Mouse (Mus musculus) ovary, adult 2 months (tissue): ENCODE measurements around the gene Olfr1045. TPM values are rescaled to one million over a fixed set of nuclear protein-coding genes. Genes with fewer than 3 reads are reported as not detected.

Experiments used
- polyA plus RNA-seq: library from polyadenylated mRNA; depleted of rRNA; stranded (reverse); fragments of >200 nt; gene quantifications from 2 replicates; pipeline ENCODE4 v1.2.3, GENCODE M21; 2012; rRNA removed

The Olfr1045 gene
- polyA plus RNA-seq = not detected in 2 replicates

DNA sequence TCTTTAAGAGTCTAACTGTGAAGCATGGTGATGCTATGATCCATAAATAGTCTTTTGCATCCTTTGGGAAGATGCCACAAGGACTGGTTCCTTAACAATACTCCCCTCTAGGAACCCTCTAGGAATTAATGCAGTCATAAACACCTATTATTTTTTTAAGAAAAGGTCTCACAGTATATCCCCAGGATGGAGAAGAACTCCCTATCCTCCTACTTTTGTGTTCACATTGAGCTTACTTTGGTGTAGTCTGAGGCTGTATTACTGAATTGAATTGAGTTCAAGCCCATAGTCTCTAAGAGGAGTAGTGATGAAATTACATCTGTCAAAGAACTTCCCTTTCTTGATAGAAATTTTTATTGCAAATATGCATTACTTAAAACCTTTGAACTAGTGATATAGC, at the start of gene Olfr1045:
Gene Olfr1045 (minus strand): TSS at position 101 of the 400 bp plus-strand sequence.

DNA sequence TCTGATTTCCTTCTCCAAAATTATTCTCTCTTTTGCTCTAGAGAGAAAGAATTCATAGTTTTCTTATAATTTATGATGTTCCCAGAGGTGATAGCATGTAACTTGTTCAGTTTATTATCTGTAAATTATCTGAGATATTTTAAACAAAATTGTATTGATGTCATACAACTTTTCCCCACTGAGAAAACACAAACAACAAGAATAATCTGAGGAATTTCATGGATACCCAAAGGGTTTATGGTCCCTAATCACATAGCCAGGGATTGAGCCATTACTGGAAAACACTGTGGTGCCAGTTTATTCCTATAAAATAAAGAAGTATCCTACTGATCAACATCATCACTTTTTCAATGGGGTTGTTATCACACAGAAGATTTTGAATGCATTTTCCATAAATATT, 37.4 kb upstream of the Olfr1045 start, which contains the start of gene Olfr1048:
Gene Olfr1048 (minus strand): TSS at position 101 of the 400 bp plus-strand sequence.

DNA sequence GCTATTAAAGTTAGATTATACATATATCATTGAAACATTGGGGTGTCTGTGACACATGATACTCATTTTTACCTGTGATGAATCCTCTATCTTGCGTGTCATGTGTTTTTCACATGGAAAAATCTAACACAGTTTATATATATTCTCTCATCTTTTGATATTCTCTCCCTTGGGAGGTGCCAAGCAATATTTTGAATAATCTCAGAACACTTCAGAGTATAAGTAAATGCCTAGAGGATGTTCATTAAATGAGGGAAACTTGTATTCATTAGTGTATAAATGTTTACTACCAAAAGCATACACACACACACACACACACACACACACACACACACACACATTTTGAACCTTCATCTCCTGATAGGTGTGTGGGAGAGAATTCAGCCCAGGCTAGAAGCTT, 28.5 kb upstream of the Olfr1045 start, which contains the start of gene Olfr1047:
Gene Olfr1047 (minus strand): TSS at position 101 of the 400 bp plus-strand sequence.

GRCm38 (mm10) chr2:86219214-86219613, 16.4 kb upstream of the Olfr1045 start, which contains the start of gene Olfr1046:
TSS of gene Olfr1046 (minus strand) at chr2:86219314.

GRCm38 (mm10) chr2:86185583-86185982, 17.2 kb downstream of the Olfr1045 start, which contains the start of gene Olfr52:
TSS of gene Olfr52 (minus strand) at chr2:86185683.

DNA sequence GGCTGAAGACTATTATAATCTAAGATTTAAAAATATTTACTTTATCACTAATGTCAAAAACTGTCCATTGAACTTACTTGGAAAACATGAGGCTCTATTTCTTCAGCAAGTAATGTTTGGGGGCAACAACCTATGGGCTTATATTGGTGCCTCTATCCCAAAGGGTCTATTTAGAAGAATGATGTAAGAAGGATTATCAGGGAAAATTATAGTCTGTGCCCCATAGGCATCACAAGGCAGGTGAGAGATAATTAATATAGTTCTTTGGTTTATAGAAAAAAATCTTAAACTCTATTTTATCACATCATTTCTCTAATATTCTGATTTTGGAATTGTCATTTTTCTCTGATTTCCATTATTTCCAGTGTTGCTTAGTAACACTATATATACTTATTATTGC, 25.1 kb downstream of the Olfr1045 start, which contains the start of gene Olfr1044:
Gene Olfr1044 (minus strand): TSS at position 101 of the 400 bp plus-strand sequence.

DNA sequence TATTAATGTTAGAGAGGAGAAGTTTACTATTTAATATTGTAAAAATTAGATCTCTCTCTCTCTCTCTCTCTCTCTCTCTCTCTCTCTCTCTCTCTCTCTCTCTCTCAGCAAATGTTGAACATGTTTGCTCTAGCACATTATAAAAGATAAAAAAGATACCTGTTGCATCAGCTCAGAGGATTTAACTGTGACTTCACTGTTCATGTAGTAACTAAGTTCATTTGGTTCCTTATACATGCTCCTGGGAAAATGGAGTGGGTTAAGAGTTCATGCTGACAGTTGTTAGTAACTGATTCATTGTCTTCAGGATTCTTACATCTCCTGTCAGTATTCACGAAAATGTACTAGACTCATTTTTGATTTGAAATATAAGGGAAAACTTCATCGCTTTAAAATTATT, 35.4 kb downstream of the Olfr1045 start, which contains the start of gene Olfr1043:
Gene Olfr1043 (minus strand): TSS at position 101 of the 400 bp plus-strand sequence.

GRCm38 (mm10) chr2:86161738-86162137, 41.1 kb downstream of the Olfr1045 start, which contains the start of gene Olfr1042:
TSS of gene Olfr1042 (minus strand) at chr2:86161838.

GRCm38 (mm10) chr2:86146632-86147031, 56.2 kb downstream of the Olfr1045 start, which contains the start of gene Olfr1040:
TSS of gene Olfr1040 (minus strand) at chr2:86146732.

Other genes with a start within 250 kb of the Olfr1045 start
- gene Olfr1029, start 229.1 kb downstream of the Olfr1045 start, polyA plus RNA-seq = 0.29 and 0.58 TPM in 2 replicates
- 0.03 and 0.05 TPM in 2 replicates for gene Olfr1030, start 223.7 kb downstream of the Olfr1045 start, polyA plus RNA-seq
- not detected in 2 replicates for gene Olfr1031, start 212.7 kb downstream of the Olfr1045 start, polyA plus RNA-seq
- gene Olfr1032, start 197.5 kb downstream of the Olfr1045 start, polyA plus RNA-seq = not detected in 2 replicates
- 1.4 and 1.5 TPM in 2 replicates for gene Olfr1033, start 182.4 kb downstream of the Olfr1045 start, polyA plus RNA-seq
- 0.37 and 0.41 TPM in 2 replicates for gene Olfr1034, start 157.1 kb downstream of the Olfr1045 start, polyA plus RNA-seq
- gene Olfr1036, start 129.0 kb downstream of the Olfr1045 start, polyA plus RNA-seq = not detected in 2 replicates
- not detected in 2 replicates for gene Olfr1037, start 115.6 kb downstream of the Olfr1045 start, polyA plus RNA-seq
- gene Olfr1039, start 67.1 kb downstream of the Olfr1045 start, polyA plus RNA-seq = not detected in 2 replicates
- gene Olfr1040, start 56.3 kb downstream of the Olfr1045 start, polyA plus RNA-seq = not detected in 2 replicates
- gene Olfr1042, start 41.2 kb downstream of the Olfr1045 start, polyA plus RNA-seq = not detected in 2 replicates
- gene Olfr1043, start 35.5 kb downstream of the Olfr1045 start, polyA plus RNA-seq = not detected in 2 replicates
- gene Olfr1044, start 25.2 kb downstream of the Olfr1045 start, polyA plus RNA-seq = not detected in 2 replicates
- not detected in 2 replicates for gene Olfr52, start 17.3 kb downstream of the Olfr1045 start, polyA plus RNA-seq
- not detected in 2 replicates for gene Olfr1046, start 16.3 kb upstream of the Olfr1045 start, polyA plus RNA-seq
- gene Olfr1047, start 28.4 kb upstream of the Olfr1045 start, polyA plus RNA-seq = not detected in 2 replicates
- not detected in 2 replicates for gene Olfr1048, start 37.3 kb upstream of the Olfr1045 start, polyA plus RNA-seq
- not detected in 2 replicates for gene Olfr1049, start 55.3 kb upstream of the Olfr1045 start, polyA plus RNA-seq
- not detected in 2 replicates for gene Olfr1051, start 76.1 kb upstream of the Olfr1045 start, polyA plus RNA-seq
- gene Olfr1052, start 89.4 kb upstream of the Olfr1045 start, polyA plus RNA-seq = not detected in 2 replicates
- not detected in 2 replicates for gene Olfr1053, start 112.3 kb upstream of the Olfr1045 start, polyA plus RNA-seq
- not detected in 2 replicates for gene Olfr1054, start 132.4 kb upstream of the Olfr1045 start, polyA plus RNA-seq
- not detected in 2 replicates for gene Olfr1055, start 147.3 kb upstream of the Olfr1045 start, polyA plus RNA-seq
- not detected in 2 replicates for gene Olfr1056, start 159.5 kb upstream of the Olfr1045 start, polyA plus RNA-seq
- gene Olfr1057, start 175.4 kb upstream of the Olfr1045 start, polyA plus RNA-seq = not detected in 2 replicates
- gene Olfr1058, start 185.6 kb upstream of the Olfr1045 start, polyA plus RNA-seq = not detected in 2 replicates
- gene Olfr1061, start 211.0 kb upstream of the Olfr1045 start, polyA plus RNA-seq = not detected in 2 replicates
- not detected in 2 replicates for gene Olfr1062, start 223.7 kb upstream of the Olfr1045 start, polyA plus RNA-seq
- not detected in 2 replicates for gene Olfr1065, start 247.6 kb upstream of the Olfr1045 start, polyA plus RNA-seq